Mouse (Mus musculus) gastrocnemius, adult 2 months (tissue): Measurements from ENCODE around the gene Glb1l. TPM values are rescaled to one million over a fixed set of nuclear protein-coding genes. Genes with fewer than 3 reads are reported as not detected.
"Not testable (repeated sequence)": the region's sequence is repeated elsewhere in the genome, so short reads cannot be mapped to it uniquely, and the experiment has no call there.

Source experiments
- DNase-seq: peaks from one replicate; pipeline ENCODE4 v3.0.0; 2022
- H3K27ac ChIP-seq: fragments of 200-600 bp; 2 replicates; pipeline ENCODE4 v1.8.1; 2022; ENCODE audit warnings: mild to moderate bottlenecking
- H3K4me3 ChIP-seq: fragments of 200-600 bp; 2 replicates; pipeline ENCODE4 v1.8.1; 2022; ENCODE audit warnings: mild to moderate bottlenecking, moderate library complexity
- CTCF ChIP-seq: fragments of 200-600 bp; IDR thresholded peaks from 2 replicates; pipeline ENCODE4 v1.8.1; 2022; ENCODE audit warnings: antibody characterized with exemption, mild to moderate bottlenecking, moderate library complexity
- intact Hi-C: fragments of 180-260 bp; cut with DNase I; formaldehyde crosslinking; loops from one replicate; pipeline ENCODE4 v1.15.1; 2025
- total RNA-seq, 2 experiments: library from RNA; stranded (reverse); gene quantifications; 2 replicates each; pipeline ENCODE4 v1.2.3; 2021

Glb1l gene
- total RNA-seq, 2 experiments from 2014 or later = 1.0 to 1.5 TPM

- intact Hi-C loops = no loop called here
- peak; percentile 52 for DNase-seq
- no peak overlapping the region for H3K27ac ChIP-seq
- TF ChIP-seq CTCF = no peak
- no peak overlapping the region for H3K4me3 ChIP-seq
Measured at GRCm38 (mm10) chr1:75244836-75245235, 34.2 kb upstream of the Glb1l start.

GRCm38 (mm10) chr1:75244175-75244826, 33.7 kb upstream of the Glb1l start:
- Histone ChIP-seq H3K27ac (no peak overlapping the region), H3K4me3 (no peak overlapping the region)
- DNase-seq = no peak
- no peak for TF ChIP-seq CTCF
- intact Hi-C loops = no loop called here

- no peak overlapping the region for H3K27ac ChIP-seq
- intact Hi-C loops = no loop called here
- TF ChIP-seq CTCF = no peak
- no peak overlapping the region for H3K4me3 ChIP-seq
- no peak for DNase-seq
Measured at GRCm38 (mm10) chr1:75243411-75243810, 32.8 kb upstream of the Glb1l start.

GRCm38 (mm10) chr1:75239591-75239990, 29.0 kb upstream of the Glb1l start:
- no peak for DNase-seq
- H3K27ac ChIP-seq = peak overlapping the region; percentile 38
- H3K4me3 ChIP-seq = no peak overlapping the region
- no peak for TF ChIP-seq CTCF
- intact Hi-C loops = no loop called here

GRCm38 (mm10) chr1:75236117-75237050, 25.8 kb upstream of the Glb1l start, which contains the start of gene Dnajb2:
TSS of gene Dnajb2 (plus strand) at chr1:75236406.
- peak; percentile 96 for DNase-seq
- TF ChIP-seq CTCF = no peak
- intact Hi-C loops = loop anchor here (2.0 kb wide), 2 partner anchors 14 to 18 kb away; partner anchors contain the start of gene Tuba4a
- peak within 1 kb of the TSS; percentile 100 for H3K27ac ChIP-seq
- H3K4me3 ChIP-seq = peak within 1 kb of the TSS; percentile 98

- Histone ChIP-seq H3K4me3 (peak overlapping the region; percentile 39), H3K27ac (peak overlapping the region; percentile 100)
- peak; percentile 77 for DNase-seq
- intact Hi-C loops = no loop called here
- TF ChIP-seq CTCF = peak; percentile 85
Measured at GRCm38 (mm10) chr1:75234606-75235005, 24.0 kb upstream of the Glb1l start.

- intact Hi-C loops, H3K27ac ChIP-seq, DNase-seq, H3K4me3 ChIP-seq: not testable (repeated sequence)
- peak; percentile 24; the same call in 1 of the 2 replicates for TF ChIP-seq CTCF
Measured at GRCm38 (mm10) chr1:75232489-75232888, 21.9 kb upstream of the Glb1l start.

- H3K27ac ChIP-seq = no peak within 1 kb of the TSS
- no peak within 1 kb of the TSS for H3K4me3 ChIP-seq
- intact Hi-C loops = no loop called here
- no peak for TF ChIP-seq CTCF
- DNase-seq = no peak
Measured at GRCm38 (mm10) chr1:75231664-75232152, 21.1 kb upstream of the Glb1l start, which contains the start of gene A630095N17Rik. TSS of gene A630095N17Rik (minus strand) at chr1:75232102.

- no peak for DNase-seq
- intact Hi-C loops = no loop called here
- H3K27ac ChIP-seq = no peak overlapping the region
- TF ChIP-seq CTCF = no peak
- no peak overlapping the region for H3K4me3 ChIP-seq
Measured at GRCm38 (mm10) chr1:75231224-75231623, 20.6 kb upstream of the Glb1l start.

GRCm38 (mm10) chr1:75230335-75230994, 19.9 kb upstream of the Glb1l start:
- TF ChIP-seq CTCF = no peak
- intact Hi-C loops = no loop called here
- DNase-seq = no peak
- H3K4me3 ChIP-seq = no peak overlapping the region
- H3K27ac ChIP-seq = no peak overlapping the region

- no peak for TF ChIP-seq CTCF
- Histone ChIP-seq H3K4me3 (no peak overlapping the region), H3K27ac (no peak overlapping the region)
- DNase-seq = no peak
- intact Hi-C loops = no loop called here
Measured at GRCm38 (mm10) chr1:75229158-75229557, 18.5 kb upstream of the Glb1l start.

GRCm38 (mm10) chr1:75227653-75228052, 17.0 kb upstream of the Glb1l start:
- Histone ChIP-seq H3K4me3 (no peak overlapping the region), H3K27ac (peak overlapping the region; percentile 54)
- no peak for TF ChIP-seq CTCF
- intact Hi-C loops = no loop called here
- DNase-seq = no peak
